ENCODE assay signal across 15 mouse cellular contexts in genomic region chr2:148113184-148113583, GRCm38 (mm10).
"Had no signal": no experiment of that assay in that cellular context is flagged by ENCODE, and none has a peak within 500 bp of the region (broad histone marks: within the 10 kb centered on the region; RNA-seq: fewer than 3 reads in every experiment).

No protein-coding gene starts in this region.

- H3K4me3 ChIP-seq: layer of hippocampus, adult 2 months; limb, embryonic 12.5 days; liver, embryonic 13.5 days; myocyte; neural tube, embryonic 15.5 days had no signal

- H3K36me3 ChIP-seq: limb, embryonic 12.5 days; liver, embryonic 13.5 days; neural tube, embryonic 15.5 days had no signal

- DNase-seq: kidney, postnatal 10 days; kidney, postnatal 4 days; liver; liver, embryonic 13.5 days; liver, postnatal 0 days; lung, postnatal 14 days; midbrain, embryonic 14.5 days; right cerebral cortex, adult 18-20 months; right cerebral cortex, postnatal 25 days; thymus, postnatal 4 days had no signal

- H3K27me3 ChIP-seq: liver, embryonic 13.5 days; neural tube, embryonic 15.5 days had no signal

- H3K27ac ChIP-seq: layer of hippocampus, adult 2 months; limb, embryonic 12.5 days; liver, embryonic 13.5 days; neural tube, embryonic 15.5 days; stomach, postnatal 0 days had no signal

- H3K4me2 ChIP-seq: limb, embryonic 12.5 days; liver, embryonic 13.5 days; neural tube, embryonic 15.5 days had no signal

- ATAC-seq: liver, postnatal 0 days had no signal

- H3K9ac ChIP-seq: limb, embryonic 12.5 days; liver, embryonic 13.5 days; liver, postnatal 0 days; neural tube, embryonic 15.5 days had no signal

- H3K9me3 ChIP-seq: limb, embryonic 12.5 days; liver, embryonic 13.5 days; neural tube, embryonic 15.5 days had no signal

- H3K4me1 ChIP-seq: limb, embryonic 12.5 days; liver, embryonic 13.5 days; neural tube, embryonic 15.5 days had no signal
